Mouse (Mus musculus) forebrain, embryonic 12.5 days (tissue): ENCODE results near the gene Tex14. TPM values are rescaled to one million over a fixed set of nuclear protein-coding genes. Genes with fewer than 3 reads are reported as not detected.

Experiments
- ATAC-seq: fragments of 200-750 bp; cut with Nextera tagmentation; 2 replicates; pipeline ENCODE4 v1.8.0; 2017; ENCODE audit warnings: moderate TSS enrichment; ENCODE audit not compliant: low FRiP score
- H3K27ac ChIP-seq: fragments of 300-500 bp; sonication (generic); 2 replicates; pipeline ENCODE4 v1.5.1; 2016; ENCODE audit warnings: mild to moderate bottlenecking
- H3K27me3 ChIP-seq: fragments of 300-500 bp; sonication (generic); 2 replicates; pipeline ENCODE4 v1.6.1; 2016; ENCODE audit warnings: mild to moderate bottlenecking
- H3K36me3 ChIP-seq: fragments of 300-500 bp; sonication (generic); replicated peaks from 2 replicates; pipeline ENCODE4 v1.6.1; 2016; ENCODE audit warnings: mild to moderate bottlenecking
- H3K4me1 ChIP-seq: fragments of 300-500 bp; sonication (generic); 2 replicates; pipeline ENCODE4 v1.6.1; 2016
- H3K4me2 ChIP-seq: fragments of 300-500 bp; sonication (generic); 2 replicates; pipeline ENCODE4 v1.6.1; 2016; ENCODE audit warnings: mild to moderate bottlenecking, moderate library complexity
- H3K4me3 ChIP-seq: fragments of 300-500 bp; sonication (generic); replicated peaks from 2 replicates; pipeline ENCODE4 v1.5.1; 2016; ENCODE audit warnings: mild to moderate bottlenecking
- H3K9ac ChIP-seq: fragments of 300-500 bp; sonication (generic); 2 replicates; pipeline ENCODE4 v1.6.1; 2016; ENCODE audit warnings: mild to moderate bottlenecking
- H3K9me3 ChIP-seq: fragments of 300-500 bp; sonication (generic); 2 replicates; pipeline ENCODE4 v1.6.1; 2016
- WGBS: fragments of 180-500 bp; shearing (Covaris S2); methylation state at CpG from one replicate; pipeline ENCODE4 v1.1.7; 2016; 5-methylcytosine and 5-hydroxymethylcytosine counted together
- polyA plus RNA-seq: library from polyadenylated mRNA; unstranded; fragments of >200 nt; fragmentation: Nextera tagmentation; extraction: Ambion mirVana; gene quantifications from 2 replicates; pipeline ENCODE4 v1.2.1, GENCODE M21; 2016

Gene Tex14
- polyA plus RNA-seq, 1 experiment from 2014 or later = 0.42 TPM

DNA sequence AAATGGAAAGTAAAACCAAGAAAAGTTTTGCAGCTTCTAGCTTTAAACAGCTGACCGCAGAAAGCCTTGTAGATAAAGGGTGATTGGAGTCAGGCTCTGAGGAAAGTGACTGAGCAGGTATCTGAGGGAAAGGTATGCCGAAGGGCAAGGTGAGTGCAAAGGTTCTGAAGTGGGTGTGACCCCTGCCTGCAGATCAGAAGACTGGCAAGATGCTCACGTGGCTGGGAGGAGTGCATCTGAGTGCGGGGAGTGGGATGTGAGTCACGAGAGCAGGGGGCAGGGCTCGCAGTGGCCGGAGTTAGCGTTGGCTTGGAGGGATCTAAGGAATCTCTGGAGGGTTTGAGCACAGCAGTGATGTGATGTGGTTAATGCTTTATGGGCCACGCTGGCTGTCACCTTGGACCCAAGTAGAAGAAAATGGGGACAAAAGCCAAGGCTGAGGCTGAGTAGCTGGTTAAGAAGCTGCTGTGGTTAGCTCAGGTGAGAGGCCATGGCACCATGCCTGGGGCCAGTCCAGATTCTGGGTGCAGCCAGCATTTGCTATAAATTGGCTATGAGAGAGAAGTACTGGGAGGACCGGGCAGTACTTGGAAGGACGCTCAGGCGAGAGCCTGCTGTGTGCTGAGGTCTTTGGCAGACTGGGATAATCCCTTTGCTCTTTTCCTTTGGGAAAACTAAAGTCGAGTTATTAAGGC is 194.7 kb downstream of the Tex14 start:
- Histone ChIP-seq H3K36me3 (peaks cover 78% of the 10 kb centered on the region), H3K27me3 (no peaks in the 10 kb centered on the region), H3K4me2 (no peak overlapping the region), H3K4me3 (no peak overlapping the region), H3K9me3 (no peaks in the 10 kb centered on the region), H3K27ac (no peak overlapping the region), H3K4me1 (peaks cover 30% of the 10 kb centered on the region), H3K9ac (no peak overlapping the region)
- no peak for ATAC-seq
- whole genome bisulfite sequencing = 90% methylated on average over 13 of the region's 13 CpGs

DNA sequence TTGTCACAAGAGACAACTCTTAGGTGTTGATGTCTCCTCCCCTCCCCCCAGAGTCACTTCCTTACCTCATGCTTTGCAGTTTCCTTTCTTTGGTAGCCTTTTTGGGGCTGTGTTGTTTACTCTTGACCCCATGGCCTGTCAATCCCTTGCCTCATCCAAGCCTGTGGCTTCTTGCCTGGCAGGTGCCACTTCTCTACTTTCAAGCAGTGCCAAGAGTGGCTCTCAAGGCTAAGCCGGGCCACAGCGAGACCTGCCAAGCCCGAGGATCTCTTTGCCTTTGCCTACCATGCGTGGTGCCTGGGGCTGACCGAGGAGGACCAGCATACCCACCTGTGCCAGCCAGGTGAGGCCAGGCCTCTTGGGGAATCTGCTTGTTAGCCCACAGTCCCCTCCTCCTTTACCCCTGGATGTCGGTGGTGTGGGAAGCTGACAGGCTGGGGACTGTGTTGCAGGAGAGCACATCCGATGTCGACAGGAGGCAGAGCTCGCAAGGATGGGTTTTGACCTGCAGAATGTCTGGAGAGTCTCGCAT is 195.5 kb downstream of the Tex14 start:
- 93% methylated on average over 10 of the region's 10 CpGs for WGBS
- H3K27ac ChIP-seq = no peak overlapping the region
- H3K4me1 ChIP-seq = peaks cover 22% of the 10 kb centered on the region
- no peak overlapping the region for H3K9ac ChIP-seq
- no peak for ATAC-seq
- H3K27me3 ChIP-seq = no peaks in the 10 kb centered on the region
- peaks cover 86% of the 10 kb centered on the region for H3K36me3 ChIP-seq
- H3K9me3 ChIP-seq = no peaks in the 10 kb centered on the region
- no peak overlapping the region for H3K4me2 ChIP-seq
- no peak overlapping the region for H3K4me3 ChIP-seq

GRCm38 (mm10) chr11:87602234-87602633 is 197.4 kb downstream of the Tex14 start:
- Histone ChIP-seq H3K9ac (no peak overlapping the region), H3K9me3 (no peaks in the 10 kb centered on the region), H3K4me3 (no peak overlapping the region), H3K27me3 (no peaks in the 10 kb centered on the region), H3K4me1 (peaks cover 6% of the 10 kb centered on the region), H3K27ac (no peak overlapping the region), H3K36me3 (peaks cover 100% of the 10 kb centered on the region), H3K4me2 (no peak overlapping the region)
- WGBS = 95% methylated on average over 9 of the region's 9 CpGs
- no peak for ATAC-seq

DNA sequence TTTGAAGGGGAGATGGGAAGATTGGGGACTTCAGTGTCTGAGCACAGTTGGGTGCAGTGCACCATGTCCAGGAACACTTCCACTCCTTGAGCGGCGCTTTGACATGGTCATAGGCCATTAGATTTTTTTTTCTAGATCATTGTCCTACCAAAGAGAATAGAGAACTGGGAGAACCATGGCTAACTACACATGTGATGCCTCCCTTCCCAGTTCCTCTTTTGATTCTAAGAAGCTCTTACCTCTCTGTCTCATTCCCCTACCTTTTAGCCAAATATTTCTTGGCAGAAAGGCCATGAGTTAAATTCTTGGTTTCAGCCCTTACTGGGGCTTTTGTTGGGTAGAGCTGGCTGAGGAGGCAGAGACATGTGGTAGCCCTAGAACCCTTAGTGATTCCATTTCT is 198.7 kb downstream of the Tex14 start:
- Histone ChIP-seq H3K4me1 (no peaks in the 10 kb centered on the region), H3K9ac (no peak overlapping the region), H3K27ac (no peak overlapping the region), H3K4me3 (no peak overlapping the region), H3K4me2 (no peak overlapping the region), H3K9me3 (no peaks in the 10 kb centered on the region), H3K36me3 (peaks cover 100% of the 10 kb centered on the region), H3K27me3 (no peaks in the 10 kb centered on the region)
- 96% methylated on average over 2 of the region's 2 CpGs for WGBS
- no peak for ATAC-seq

Other genes starting within 250 kb of the Tex14 start
- 18.4 and 20.5 TPM in 2 replicates for gene Ppm1e, start 46.0 kb upstream of the Tex14 start, polyA plus RNA-seq
- 11.8 and 12.1 TPM in 2 replicates for gene Rad51c, start 111 bp upstream of the Tex14 start, polyA plus RNA-seq
- not detected in 2 replicates for gene Gm11492, start 161.6 kb downstream of the Tex14 start, polyA plus RNA-seq
- gene Sept4, start 163.8 kb downstream of the Tex14 start, polyA plus RNA-seq = 8.1 and 8.3 TPM in 2 replicates
- 71.4 and 75.2 TPM in 2 replicates for gene Mtmr4, start 187.1 kb downstream of the Tex14 start, polyA plus RNA-seq
- 0.40 and 0.49 TPM in 2 replicates for gene Hsf5, start 212.1 kb downstream of the Tex14 start, polyA plus RNA-seq